Mouse (Mus musculus): ENCODE data around the gene Aff1.
A peak's percentile ranks its signal among the peaks of the same experiment; 100 is the strongest.

Gene Aff1

DNA sequence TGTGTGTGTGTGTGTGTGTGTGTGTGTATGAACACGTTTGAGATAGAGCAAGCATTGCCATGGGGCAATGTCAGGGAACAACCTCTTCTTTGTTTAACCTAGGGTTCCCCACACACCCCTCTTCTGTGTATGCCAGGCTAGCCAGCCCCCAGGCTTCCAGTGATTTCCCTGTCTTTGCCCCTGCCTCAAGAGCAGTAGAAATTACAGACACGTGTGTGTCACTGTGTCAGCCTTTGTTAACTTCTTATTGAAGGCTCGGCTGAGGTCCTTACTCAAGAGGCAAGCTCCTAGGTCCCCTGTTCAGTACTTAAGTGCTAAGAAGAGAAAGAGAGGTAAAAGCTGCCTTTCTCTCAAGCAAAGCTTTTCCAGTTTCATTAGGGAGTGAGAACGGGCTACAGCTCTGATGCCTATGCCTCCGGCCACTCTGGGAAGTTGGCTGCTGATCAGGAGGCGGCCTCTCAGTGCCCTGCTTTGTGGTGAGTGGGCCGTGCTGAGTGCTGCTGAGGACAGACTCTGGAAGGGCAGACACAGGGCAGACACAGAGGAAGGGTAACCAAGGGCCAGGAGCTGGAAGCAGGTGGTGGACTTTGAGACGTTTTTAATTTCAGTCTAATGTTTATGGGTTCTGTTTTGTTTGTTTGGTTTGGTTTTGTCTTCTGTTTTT lies 111.9 kb downstream of the Aff1 start:
- peak in 1 of 2 experiments; percentile 33 for DNase-seq (ENCODE audit: low spot score in 2 of 2)

DNA sequence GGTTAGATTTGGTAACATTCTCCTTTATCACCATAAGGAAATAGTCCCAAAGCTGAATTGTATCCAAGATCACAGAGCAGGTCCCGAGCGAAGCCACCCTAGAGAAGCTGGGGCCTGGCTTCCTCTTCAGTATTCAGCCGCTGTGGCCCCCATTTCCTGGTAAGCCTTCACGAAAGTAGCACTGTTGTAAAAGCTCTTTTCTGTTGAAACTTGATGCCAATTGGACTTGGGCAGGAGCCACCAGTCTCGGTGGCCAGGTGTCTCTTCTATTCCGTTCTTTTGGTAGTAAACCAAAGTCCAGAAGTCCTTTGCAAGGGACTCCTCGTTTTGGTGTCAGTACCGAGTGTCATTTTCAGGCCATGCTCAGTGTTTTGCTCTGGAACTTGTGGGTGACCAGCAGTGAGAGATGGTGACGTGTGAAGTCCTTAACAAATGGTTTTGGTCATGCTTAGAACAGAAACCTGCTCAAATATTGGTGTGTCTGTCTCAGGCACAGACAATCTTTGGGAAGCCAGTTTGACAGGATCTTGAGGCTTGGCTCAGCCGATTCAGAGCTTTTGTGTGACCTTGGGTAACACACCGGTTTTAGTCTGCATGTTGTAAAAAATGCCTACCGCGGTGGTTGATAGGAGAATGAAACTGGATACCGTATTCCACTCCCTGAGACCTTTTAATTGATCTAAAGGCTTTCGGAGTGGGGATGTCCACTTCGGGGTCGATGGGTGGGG lies 114.8 kb downstream of the Aff1 start:
- DNase-seq (ENCODE audit: low spot score in 2 of 2): no peak

DNA sequence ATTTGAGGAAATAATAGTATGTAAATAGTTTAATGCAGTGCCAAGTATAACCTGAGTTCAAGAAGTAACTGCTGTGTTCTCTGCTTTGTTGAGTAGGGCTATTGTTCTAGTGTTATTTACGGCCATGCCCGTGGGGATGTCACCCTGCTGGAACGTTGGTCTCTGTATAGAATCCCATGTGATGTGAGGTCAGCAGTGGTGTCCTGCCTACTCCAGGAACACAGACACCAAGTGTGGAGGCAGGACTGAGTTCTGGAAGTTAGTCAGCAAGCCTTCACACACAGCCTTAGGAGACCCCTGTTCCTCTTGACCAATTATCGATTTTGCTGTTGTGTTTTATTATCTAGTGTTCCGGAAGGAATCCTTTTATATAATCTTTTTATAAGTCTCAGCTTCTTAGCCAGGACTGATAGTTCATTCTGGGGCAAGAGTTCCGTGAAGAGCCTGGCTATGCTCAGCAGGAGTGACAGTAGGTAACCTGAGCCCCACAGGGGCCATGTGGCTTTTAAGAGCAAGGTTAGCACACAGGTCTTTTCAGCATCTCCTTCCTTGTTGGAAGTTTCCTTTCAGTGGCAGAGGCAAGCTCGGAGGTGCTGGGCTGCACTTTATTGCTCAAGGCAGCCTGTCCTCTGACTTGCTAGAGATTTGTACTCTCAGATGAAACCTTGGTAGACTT lies 115.6 kb downstream of the Aff1 start:
- DNase-seq (ENCODE audit: low spot score in 2 of 2): no peak

DNA sequence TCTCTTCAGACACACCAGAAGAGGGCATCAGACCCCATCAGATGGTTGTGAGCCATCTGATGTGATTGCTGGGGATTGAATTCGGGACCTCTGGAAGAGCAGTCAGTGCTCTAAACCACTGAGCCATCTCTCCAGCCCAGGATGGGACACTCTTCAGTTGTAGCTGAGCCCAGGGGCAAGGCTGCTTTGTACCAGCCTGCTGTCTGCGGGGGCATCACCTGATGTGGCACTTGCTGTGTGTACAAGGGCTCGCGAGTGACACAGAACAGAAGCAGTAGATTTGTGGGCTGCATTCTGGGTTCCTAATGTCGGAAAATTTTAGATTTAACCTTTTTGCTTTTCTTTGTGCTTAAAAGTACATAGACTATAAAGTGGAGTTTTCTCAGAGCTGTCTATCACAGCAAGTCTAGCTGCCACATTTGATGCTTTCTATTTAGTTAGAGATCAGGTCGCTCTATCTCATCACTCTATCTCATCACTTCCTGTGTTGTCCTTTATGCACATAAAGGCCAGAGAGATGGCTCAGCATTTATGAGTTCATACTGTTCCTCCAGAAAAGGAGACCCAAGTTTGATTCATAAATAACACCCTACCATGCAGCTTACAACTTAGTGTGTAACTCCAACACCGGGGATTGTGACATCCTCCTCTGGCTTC lies 117.6 kb downstream of the Aff1 start:
- DNase-seq (ENCODE audit: low spot score in 2 of 2): no peak

DNA sequence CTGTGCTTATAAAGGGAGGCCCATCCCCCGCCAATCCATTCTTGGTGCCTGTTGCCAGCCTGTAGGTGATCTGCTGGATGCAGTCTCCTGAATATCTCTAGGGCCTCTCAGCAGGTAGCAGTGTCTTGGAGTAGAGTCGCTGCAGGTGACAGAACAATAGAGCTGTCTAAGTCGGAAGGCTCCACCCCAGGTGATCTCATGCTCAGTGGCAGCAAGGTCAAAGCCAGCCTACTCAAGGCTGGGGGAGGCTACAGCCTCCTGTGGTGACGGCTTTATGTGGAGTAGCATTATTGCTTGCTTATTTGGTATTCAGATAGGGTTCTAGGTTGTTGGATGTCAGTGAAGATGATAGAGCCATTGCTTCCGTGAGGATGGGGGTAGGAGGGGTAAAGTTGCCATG lies 121.1 kb downstream of the Aff1 start:
- no peak for DNase-seq (ENCODE audit: low spot score in 2 of 2)

DNA sequence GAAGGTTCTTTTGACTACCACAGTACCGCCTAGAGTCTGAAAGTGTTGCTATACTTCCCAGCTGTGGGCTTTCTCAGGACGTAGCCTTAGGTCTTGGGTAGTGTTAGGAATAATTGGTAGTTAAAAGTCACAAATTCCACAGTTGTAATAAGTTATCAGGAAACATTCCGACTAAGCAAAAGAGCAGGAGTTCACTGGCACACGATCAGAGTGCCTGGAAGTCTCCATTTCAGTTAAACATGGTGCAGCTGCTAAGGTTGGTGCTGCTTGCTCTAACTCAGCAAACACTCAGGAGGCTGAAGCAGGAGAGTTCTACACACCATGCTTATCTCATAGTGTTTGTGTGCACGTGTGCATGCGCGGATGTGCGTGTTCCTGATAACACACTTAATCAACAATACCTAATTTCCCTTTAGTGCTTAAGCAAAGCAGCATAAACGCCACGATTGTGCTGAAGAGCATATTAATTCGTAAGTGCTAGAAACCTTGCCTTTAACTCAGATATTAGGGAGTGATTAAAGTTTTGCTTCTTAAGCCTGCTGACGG lies 121.9 kb downstream of the Aff1 start:
- no peak for DNase-seq (ENCODE audit: low spot score in 2 of 2)

DNA sequence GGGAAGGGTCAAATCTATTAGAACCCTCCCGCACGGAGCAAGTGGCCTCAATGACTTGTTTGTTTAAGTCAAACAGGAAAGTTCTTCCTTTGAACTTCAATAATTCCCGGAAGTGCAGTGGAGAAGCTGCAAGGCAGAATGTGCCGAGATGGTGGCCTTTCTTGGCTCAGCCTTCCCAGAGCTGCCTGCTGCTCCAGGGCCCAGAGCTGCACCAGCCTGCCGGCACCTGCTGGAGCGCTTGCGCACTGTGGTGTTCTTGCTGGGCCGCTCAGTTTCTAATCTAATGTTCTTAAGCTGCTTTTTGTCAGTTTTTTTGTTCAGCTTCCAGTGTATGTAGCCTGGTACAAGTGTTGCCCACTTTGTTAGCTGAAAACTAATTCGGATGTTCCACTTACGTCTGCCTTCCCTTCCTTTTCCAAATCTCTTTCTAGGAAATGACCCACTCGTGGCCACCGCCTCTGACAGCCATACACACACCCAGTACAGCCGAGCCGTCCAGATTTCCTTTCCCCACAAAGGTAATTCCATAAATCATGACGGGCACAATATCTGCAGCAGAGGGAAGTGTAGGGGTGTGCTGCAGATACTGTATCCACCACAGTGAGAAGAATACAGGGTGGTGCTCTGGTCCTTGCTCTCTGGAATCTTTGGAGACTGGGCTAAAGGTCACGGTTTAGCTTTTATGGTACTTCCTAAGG lies 122.5 kb downstream of the Aff1 start:
- no peak for DNase-seq (ENCODE audit: low spot score in 2 of 2)

DNA sequence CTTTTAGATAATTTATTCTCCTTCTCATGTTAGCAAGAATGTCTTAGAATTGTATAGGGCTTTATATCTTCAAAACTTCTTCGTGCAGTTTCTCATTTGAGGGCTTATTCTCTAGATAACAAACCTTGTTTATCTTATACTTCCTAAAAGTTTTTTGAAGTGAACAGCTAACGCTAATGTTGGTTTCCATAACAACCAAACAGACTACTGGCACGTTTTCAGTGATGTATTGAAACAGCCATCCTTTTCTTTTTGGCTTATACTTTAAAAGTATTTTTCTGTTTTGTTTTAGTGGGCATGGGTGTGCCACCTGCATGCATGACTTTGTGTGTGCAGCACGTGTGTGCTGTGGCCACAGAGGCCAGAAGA lies 123.1 kb downstream of the Aff1 start:
- DNase-seq (ENCODE audit: low spot score in 2 of 2): no peak

DNA sequence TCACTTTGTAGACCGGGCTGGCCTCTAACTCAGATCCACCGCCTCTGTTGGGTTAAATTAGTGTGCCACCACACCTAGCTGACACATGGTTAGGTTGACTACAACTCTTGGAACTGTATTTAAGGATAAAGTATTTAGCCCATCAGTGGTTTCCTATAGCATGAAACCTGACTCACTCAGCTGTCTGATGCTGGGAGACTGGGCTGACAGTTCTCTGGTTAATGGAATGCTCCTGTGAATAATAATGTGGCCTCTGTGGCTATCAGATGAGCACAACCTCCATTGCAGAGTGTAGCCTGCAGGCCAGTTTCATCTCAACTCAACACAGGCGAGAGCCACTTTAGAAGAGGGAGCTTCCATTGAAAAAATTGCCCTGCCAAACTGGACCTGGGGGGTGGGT lies 124.5 kb downstream of the Aff1 start:
- DNase-seq (ENCODE audit: low spot score in 2 of 2): no peak

DNA sequence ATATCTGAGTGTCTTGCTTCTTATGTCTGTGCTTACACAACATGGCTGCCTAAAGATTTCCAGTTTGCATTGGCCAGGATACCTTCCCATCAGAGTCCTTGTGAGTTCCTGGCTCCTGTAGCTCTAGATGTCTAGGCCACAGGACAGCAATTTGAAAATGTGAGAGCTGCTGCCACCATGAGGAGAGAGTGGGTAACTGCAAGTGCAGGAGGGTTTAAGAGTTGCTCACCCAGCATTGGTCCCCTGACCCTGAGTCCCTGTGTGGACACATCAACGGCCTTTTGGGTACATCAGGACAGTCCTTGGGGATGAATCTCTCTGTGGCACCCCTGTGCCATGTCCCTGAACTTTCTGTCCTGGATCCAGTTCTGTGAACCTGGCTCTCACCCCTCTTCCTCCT lies 125.6 kb downstream of the Aff1 start:
- peak; percentile 79 for DNase-seq (ENCODE audit: low spot score in 2 of 2)

DNA sequence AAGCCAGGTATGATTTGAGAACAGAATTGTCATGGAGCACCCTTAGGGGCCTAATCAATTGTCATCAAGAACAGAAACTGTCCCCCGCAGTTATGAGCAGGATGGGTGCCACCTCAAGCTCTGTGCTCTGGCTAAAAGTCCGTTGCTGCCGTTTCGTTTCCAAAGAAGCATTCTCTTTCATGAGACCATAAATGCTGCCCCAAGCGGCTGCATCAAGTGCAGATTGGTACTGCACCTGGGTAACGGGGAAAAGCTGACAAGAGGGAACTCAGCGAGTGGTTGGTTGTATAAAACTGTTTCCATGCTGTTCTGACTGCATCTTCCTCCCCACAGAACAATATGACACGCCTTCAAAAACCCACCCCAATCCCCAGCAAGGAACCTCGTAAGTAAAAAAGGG lies 126.4 kb downstream of the Aff1 start:
- DNase-seq (ENCODE audit: low spot score in 2 of 2): no peak

DNA sequence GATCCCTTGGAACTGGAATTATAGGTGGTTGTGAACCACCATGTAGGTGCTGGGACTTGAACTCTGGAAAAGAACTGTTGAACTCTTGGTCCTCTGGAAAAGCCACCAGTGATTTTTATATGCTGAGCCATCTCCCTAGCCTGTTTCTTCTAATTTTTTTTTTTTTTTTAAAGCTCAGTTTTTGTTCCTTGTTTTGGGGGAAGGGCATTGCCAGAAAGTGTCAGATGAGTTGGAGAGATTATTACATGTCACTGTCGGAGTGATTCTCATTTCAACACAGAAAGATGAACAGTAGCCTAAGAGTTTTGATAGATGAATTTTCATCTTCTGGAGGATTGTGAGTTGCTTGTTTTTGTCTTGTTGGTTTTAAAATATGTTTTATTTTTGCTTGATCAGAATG lies 127.5 kb downstream of the Aff1 start:
- no peak for DNase-seq (ENCODE audit: low spot score in 2 of 2)

DNA sequence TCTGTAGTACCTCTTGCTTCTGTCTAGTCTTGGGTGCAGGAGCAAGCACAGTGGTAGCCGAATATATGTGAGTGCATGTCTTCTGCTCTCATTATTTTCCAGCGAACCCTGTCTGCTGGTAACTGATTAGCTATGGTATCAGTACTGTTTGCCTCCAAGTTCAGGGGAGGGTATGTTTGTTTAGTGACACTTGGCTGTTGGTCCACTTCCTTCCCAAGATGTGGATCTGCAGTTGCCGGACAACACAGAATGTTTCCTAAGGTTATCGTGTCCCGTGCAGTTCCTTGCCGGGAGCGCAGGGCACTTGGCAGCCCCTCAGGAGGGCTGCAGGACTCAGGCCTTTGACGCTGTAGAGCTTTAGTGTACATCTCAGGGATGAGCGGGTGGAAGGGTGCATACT lies 128.9 kb downstream of the Aff1 start:
- no peak for DNase-seq (ENCODE audit: low spot score in 2 of 2)

DNA sequence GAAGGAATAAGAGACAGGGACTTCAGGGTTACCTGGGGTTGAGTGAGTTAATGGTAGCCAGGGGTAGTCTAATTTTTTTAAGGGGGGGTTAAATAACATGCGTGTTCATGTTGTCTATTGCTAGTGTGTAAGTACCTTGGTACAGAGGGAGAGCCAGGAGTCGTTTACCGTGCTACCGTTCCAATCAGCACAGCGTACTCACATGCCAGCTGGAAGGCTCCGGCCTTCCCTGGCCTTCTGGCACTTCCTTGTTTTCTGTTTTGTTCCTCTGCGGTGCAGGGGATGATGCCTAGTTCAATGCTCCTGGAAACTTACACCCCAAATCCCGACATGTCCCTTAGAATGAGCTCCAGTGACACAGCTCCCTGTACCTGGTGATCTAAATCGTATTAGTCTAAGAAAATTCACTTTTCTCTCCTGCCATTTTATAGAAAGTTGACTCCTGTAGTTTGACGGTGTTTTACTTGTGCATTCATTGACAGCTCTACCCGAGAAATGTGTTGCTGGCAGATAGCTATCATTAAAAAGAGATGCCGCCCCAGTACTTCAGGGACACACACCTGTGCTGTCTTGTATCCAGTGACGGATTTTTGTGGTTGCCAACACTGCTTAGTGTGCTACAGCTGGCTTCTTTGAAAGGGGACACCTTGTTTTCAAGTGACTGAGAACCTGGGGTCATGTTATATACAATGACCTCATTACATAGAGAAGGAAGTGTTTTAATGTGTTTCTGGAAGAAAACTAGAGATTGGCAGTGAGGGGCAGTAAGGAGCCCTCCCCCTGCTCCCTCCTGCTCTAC lies 129.5 kb downstream of the Aff1 start:
- DNase-seq (ENCODE audit: low spot score in 2 of 2): no peak

DNA sequence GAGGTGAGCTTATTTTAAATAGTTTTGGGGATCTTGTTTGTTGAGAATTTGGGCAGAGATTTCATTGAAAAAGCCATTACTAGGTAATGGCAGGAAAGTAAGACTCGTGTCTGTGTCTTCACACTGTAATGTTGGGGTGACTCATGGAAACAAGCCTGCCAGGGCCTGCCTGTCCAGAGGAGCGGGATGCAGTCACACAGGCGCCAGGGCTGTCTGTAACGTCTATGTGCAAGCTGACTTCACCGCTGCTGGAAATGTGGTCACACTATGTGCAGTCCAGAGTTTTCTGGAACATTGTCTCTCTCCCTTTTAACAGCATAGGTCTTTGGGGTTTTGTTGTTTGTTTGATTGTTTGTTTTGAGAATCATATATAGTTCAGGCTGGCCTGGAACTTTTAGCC lies 130.8 kb downstream of the Aff1 start:
- no peak for DNase-seq (ENCODE audit: low spot score in 2 of 2)

DNA sequence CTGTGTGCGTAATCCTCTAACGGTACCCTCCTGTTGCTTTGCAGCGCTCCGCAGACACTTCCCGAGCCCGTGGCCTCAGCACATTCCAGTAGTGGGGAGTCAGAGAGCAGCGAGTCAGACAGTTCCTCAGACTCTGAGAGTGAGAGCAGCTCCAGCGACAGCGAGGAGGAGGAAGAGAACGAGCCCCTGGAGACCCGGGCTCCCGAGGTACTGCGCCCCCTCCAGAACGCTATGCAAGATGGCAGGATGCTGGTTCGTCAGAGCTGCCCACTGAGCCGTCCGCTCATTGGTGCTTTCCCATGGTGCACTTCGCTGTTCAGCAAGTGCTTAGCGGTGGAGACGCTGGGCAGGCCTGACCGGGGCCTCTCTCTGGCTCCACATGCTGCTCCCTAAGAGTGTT lies 136.1 kb downstream of the Aff1 start:
- no peak for DNase-seq (ENCODE audit: low spot score in 2 of 2)

DNA sequence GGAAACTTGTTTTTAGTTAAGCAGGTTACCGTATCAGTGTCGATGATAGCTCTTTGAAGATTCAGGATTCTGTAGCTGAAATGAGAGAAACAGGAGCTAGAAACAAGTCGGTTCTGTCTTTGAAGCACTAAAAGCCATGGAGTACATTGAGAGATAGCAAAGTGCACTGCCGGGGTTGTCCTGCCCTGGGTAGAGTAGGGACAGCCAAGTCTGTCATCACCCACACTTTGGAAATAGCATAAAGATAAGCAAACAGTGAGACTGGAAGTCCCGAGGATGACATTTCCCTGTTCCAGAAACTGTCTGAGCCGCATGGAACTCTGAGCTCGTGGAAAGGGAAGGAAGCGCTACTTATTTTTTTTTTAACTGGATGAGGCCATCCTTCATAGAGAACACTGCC lies 136.6 kb downstream of the Aff1 start:
- no peak for DNase-seq (ENCODE audit: low spot score in 2 of 2)

DNA sequence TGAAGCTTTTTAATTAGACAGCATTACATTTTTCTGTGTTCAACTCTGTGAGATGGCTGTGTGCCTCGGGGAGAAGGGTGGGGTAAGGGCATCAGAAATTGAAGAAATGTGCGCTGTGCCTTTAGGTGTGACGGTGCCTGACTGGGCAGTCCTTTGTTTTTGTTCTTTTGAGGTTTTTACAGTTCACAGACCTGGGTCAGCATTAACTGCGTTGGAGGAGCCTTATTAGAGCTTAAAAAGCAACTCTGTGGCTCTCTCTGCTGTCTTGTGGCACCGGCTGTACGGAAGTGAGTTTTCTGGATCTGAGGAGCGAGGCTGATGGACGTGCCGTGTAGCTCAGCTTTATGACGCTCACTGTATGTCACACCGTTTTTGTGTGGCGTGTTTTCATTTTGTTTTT lies 137.0 kb downstream of the Aff1 start:
- DNase-seq (ENCODE audit: low spot score in 2 of 2): no peak

DNA sequence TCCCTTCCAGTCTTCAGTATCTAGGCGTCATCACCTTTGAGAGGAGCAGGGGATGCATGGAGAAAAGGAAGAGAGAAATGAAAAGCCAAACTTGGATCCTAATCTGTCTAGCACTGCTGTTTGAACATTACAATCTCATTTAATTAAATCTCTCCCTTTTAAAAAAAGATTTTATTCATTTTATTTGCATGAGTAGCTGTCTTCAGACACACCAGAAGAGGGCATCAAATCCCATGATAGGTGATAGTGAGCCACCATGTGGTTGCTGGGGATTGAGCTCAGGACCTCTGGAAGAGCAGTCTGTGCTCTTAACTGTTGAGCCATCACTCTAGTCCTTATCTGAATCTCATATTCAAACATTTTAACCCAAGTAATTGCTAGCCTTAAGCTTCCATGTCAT lies 138.7 kb downstream of the Aff1 start:
- no peak for DNase-seq (ENCODE audit: low spot score in 2 of 2)

DNA sequence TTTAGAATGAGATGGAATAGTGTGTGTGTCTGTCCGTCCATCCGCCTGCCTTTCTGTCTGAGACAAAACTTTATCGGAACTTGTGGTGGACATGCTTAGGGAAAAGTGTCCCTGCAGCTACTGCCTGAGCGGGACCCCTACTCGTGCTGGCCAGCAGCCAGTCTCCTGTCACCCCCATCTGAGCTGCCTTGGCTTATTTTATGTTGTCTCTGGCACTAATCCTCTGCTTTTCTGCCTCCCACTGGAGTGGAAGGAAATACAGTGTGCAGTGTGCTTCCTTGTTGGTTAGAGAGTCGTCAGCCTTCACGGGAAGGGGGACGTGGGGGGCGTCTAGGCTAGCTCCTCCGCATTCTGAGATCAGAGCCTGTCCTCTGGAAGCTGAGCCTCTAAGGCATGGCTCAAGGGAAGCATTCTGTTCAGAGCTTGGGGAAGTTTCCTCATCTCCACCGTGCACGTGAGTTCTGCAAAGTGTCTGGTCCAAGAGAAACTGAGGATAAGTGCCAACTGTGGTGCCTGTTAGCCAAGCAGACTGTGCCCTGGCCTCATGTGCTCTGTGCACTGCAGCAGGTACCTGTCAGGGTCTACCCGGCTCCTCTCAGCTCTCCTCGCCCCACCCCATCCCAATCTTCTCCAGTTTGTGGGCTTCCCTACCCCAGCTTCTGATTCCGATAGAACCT lies 143.4 kb downstream of the Aff1 start:
- DNase-seq (ENCODE audit: low spot score in 2 of 2): no peak
